Mouse (Mus musculus) inflammation-experienced regulatory T-cells, adult 6 months (primary cell): ENCODE measurements around the gene Nkd2. TPM values are rescaled to one million over a fixed set of nuclear protein-coding genes. Genes with fewer than 3 reads are reported as not detected.
A peak's percentile ranks its signal among the peaks of the same experiment; 100 is the strongest.

Experiments used
- ATAC-seq: one replicate; pipeline ENCODE4 v1.8.0; 2017
- polyA plus RNA-seq, 3 experiments: library from polyadenylated mRNA; unstranded; fragments of 100-300 nt; shearing (Covaris generic); gene quantifications; one replicate each; pipeline ENCODE4 v1.2.1; 2017

The Nkd2 gene
- polyA plus RNA-seq, result under 1 TPM in 2 of 3 experiments, not detected in 1; 0.19 to 0.44 TPM

DNA sequence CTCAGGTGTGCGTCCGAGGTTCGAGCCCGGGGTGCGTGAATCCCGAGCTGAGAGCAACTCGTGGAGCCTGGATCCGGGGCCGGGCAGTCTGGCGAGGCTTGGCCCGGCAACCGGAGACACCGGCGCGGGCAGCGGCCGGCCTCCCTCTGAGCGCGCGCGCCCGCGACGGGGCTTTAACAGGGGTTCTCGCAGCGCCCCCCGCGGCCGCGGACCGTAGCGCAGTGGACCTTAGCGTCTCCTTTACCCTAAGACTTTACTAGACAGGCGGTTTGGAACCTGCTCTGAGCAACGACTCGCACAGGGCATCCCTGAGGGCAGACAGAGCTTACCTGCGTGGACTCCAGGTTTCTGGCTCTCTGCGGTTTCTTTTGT lies at the start of gene Nkd2:
Nkd2 (minus strand) TSS at position 167 of the 372 bp plus-strand sequence.
- ATAC-seq, result peak; percentile 58

DNA sequence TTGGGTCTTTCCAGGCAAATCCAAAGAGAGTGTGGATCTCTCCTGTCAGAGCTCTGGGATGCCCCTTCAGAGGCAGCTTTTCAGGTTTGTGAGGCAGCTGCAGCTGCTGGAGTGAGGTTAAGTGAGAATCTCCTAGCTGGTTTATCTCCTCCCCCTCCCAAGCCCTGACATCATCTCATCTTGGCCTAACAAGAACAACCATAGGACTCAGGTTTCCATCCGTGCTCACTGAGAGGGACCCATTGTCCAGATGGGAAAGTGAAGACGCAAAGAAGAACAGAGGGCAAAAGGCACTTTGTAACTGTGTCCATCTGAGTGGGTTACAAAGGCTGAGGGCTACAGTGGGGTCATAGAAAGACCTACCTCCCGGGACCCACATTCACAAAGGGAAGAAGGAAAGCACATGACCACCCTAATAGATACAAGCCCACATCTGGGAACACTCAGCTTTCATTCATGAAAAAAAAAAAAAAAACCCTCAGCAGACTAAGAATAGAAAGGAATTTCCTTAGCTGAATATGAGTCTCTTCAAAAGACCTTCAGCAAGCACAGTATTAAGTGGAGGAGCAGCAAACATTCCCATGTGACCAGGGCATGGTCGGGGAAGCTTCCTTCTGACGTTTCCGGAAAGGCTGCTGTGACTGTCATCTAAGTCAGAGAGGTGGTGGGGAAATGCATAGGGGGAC lies 45.2 kb upstream of the Nkd2 start:
- ATAC-seq, result no peak

DNA sequence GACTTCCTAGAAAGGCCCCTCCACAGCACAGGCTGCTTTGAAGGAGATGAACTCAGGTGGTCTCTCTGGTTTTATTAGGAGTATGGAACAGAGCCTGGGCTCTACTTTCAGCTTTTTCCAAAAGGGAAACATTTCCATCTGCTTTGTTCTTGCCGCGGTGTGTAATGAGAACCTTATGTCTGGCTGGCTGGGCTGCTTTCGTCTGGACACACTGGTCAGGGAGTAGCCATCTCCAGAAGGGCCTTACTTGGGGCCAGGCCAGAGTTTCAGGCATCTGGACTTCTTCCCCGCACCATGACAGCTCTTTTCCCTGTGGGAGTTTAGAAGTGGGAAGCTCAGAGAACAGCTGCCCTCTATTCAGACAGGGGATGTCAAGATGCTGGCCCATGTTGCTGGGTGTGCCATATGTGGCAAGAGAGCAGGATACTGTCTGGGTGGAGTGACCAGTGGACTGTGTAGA lies 40.0 kb upstream of the Nkd2 start:
- no peak for ATAC-seq

DNA sequence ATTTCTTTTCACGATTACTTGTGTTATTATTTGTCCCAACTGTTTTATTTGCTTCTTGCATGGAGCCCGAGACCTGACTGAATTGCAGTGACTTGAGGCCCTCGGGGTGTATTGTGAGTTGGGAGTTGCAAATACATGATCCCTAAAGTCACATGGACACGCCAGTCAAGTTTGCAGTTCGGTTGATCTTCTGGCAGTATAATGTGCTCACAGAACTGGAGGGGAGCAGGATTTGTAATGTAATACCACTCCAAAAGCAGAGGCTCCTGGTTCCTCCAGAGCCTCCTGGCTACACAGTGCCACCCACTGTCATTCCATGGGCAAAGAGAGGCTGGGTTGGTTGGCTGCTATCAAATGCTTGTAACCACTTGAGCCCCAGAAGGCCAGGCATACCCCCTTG lies 39.2 kb upstream of the Nkd2 start:
- ATAC-seq, result no peak

DNA sequence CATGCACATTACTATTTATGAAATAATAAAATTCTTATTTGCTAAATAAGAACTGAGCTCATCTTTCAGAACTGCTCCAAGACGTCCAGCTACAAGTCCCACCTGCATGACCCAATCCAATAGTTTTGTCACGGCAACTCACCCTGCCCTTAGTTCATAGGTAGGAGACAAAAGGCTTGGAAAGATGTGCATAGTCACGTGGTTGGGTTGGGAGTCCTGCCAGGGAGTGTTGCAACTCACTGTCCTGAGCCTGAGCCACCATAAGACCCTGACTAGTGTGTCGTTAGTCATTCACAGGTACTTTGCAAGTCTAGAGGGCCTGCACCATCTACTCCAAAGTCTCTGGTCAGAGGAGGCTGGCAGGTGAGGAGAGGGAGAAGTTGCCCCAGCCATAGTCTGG lies 38.6 kb upstream of the Nkd2 start:
- ATAC-seq, result no peak

DNA sequence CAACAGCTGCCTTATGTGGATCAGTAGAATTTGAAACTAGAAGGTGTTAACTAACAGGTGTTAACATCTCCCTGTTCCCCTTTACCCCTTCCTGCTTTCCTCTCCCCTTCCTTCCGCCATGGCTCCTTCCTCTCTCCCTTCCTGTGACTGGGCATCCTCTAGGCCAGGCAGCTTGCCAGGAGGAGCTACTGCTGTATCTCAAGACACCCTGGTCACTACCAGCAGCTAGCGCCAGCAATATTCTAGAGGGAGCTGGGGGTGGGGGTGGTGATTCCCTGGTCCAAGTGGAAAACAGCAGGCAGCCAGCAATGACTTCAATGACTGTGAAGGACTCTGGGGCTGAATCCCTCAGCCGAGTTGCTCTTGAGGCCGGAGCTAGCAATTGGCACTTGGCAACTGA lies 38.2 kb upstream of the Nkd2 start:
- ATAC-seq, result no peak

DNA sequence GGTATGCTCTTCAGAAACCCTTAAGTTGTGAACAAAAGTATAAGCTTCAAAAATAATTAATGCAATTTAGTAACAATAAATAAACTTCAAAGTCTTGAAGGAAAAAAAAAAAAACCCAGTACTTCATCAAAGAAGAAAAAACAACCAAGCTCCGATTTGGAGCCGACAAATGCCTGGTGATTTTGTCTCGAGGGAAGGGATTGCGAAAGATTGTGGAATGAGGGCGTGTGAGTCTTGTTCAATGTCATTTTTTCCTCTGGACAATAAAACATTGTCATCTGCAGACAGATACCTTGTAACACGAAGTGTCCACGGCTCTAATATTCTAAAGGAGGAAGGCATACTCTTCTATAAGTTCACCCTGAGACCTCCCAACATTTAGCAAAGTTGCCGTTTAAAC lies 33.9 kb upstream of the Nkd2 start:
- ATAC-seq, result no peak

DNA sequence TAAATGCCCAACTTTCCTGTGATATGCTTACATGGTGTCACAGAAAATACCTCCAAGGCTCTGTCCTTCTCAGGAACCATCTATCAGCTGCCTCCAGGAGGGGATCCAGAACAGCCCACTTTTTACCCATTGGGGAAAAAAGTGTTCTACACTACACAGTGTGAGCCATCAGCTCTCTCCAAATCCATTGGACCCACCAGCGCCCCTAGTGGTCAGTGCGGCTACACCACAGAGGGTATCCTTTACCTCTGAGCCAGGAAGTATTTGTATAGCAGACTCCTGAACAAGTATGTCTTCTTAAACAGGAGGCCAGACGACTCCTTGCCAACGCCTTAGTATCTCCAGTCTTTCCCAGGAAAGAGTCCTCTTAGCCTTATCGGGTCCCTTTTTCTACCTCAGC lies 32.4 kb upstream of the Nkd2 start:
- no peak for ATAC-seq

DNA sequence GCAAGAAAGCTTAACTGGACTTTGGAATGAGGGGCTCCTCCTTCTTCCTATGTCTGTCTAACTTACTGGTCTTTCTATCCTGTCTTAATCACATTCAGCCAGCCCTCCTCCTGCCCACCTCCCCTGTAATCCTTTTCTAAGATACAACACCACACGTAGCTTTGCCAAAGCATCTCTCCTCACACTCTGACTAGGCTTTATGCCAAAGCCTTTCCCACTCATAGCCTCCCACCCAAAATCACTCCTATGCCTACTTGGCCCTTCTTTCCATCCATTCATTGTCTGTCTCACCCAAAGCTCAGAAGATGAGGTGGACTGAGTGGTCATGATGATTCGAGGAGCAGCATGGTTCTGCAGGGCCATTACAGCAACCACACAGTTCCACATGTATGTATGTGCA lies 24.7 kb upstream of the Nkd2 start:
- no peak for ATAC-seq

DNA sequence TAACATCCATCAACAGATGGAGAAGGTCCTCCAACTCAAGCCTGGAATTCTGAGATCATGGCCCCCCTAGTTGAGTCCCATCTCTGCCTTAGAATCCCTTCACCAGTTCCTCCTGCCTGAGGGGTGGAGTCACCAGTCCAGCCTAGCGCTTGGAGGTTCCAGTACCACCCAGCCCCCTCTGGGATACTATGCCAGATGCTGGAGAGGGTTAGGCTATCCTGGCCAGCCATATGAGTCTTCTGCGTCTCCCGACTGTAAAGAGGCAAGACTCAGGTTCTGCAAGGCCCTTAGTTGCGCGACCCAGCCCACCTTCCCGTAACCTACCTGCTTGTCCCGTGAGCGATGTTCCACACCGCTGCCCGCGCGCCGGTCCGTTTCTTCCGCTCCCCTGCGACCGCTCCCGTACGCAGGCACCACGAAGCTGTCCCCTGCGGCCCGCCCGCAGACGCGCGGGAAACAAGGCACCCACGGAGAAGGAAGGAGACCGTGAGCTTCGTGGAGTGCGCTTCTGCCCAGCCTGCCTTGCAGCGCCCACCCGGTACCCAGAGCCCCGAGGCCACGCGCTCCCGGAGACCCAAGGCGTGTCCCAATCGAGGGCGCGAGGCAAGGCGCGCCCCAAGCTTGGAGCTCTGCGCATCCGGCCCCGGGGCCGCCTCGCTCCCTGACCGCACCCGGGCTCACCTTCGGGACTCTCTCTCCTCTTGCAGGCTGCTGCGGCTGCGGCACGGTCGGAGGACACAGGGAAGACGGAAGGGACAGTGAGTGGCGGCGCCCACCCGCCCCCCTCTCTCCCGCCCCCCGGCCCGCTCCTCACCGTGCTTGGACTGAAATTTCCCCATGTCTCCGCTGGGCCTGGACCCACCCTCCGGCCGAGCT lies 604 bp downstream of the Nkd2 start:
- no peak for ATAC-seq

DNA sequence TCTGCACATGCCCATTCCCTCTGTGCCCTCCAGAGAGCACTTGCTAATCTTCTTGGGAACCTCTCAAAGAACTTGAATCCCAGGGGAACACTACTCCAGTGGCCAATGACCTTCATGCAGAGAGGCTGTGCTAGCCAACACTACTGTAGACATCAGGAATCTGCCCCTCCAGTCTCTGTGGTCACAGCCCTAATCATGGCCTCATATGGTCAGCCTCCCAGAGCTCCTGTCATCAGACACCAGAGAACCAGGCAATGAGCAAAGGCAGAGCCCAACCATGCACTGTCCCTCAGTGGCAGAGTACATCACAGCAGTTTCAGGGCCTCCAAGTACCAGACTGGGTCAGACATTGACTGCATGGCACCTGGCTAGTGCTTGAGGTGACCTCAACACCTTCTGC lies 4.7 kb downstream of the Nkd2 start:
- no peak for ATAC-seq

DNA sequence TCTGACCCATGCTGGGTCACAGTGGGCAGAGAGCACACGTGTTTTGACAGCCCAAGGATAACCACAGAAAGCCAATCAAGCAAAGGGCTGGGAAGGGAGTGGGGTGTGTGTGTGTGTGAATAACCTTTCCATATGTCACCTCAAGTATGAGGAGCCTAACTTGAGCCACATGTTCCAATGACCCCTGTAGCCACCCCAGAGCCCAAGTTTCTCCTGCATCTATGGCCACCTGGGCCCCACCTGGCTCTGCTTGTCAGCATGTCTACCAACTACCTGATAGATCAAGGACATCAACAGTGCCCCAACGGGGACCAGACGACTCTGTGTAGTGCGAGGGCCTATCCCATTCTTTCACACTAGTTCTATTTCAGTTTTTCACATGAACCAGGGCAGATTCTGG lies 7.7 kb downstream of the Nkd2 start:
- no peak for ATAC-seq

DNA sequence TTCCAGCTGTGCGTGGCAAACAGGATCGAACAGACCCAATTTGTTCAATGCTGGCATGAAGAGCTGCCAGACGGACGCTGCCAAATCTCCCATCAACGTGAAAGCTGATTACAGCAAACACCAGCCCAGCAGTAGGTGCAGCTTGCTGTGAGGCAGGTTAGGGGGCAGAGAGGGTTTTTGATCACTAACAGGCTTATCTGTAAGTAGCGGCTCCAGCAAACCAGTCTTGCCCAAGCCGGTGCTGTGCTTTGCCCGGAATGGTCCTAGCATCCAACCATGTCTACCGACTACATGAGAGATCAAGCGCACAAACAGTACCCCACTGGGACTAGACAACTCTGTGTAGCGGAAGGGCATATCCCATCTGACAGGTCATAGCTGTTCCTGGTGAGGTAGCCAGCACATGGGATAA lies 8.3 kb downstream of the Nkd2 start:
- no peak for ATAC-seq

DNA sequence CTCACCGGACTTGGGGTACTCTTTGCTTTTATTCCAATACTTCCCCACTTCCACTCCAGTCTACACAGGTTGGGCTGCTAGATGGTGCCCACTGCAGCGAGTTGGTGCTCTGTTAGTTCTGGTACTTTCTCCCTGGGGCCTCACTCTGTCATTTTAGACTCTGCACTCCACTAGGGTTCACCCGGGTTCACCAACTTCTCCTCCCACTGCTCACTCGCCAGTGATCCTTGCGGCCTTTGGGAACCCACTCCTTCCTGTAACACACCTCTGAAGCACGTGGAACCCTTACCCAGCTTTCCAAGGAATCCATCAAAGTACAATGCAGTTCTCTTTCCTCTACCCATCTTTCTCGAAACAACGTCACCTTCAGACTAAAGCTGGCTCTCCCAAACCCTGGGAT lies 9.7 kb downstream of the Nkd2 start:
- no peak for ATAC-seq

DNA sequence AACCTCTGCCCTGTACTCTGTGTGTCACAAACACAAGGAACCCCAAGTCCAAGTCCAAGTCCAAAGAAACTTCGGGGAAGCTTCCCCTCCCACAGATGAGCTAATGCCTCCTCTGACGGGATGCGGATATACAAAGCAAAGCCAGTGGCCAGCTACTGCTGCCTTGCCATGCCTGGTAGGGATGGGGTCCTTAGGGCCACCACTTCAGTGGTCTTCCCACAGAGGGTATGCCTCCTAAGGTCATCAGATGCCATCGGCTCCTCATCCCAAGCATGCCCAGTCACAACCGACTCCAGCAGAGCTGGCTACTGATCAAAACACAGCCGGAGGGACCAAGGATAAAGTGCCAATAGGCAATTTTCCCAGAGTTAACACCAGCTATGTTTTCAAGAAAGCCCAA lies 10.9 kb downstream of the Nkd2 start:
- no peak for ATAC-seq

DNA sequence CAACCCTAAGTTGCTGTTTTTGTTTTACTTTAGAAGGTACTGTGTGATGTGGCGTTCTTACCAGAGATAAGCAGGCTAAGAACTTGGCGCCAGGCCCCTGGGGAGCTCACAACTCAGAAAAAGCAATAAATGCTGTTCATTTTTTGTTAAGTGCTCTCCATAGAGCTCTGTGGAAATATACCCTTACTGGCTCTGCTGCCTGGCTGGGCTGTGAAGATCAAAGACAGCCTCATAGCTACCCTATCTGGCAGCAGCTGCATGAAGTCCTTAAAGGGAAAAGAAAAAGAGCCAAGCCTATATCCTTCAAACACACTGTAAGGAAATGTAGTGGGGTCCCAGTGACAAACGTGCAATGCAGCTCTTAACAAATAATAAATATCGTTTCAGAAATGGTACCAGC lies 11.6 kb downstream of the Nkd2 start:
- ATAC-seq, result no peak

DNA sequence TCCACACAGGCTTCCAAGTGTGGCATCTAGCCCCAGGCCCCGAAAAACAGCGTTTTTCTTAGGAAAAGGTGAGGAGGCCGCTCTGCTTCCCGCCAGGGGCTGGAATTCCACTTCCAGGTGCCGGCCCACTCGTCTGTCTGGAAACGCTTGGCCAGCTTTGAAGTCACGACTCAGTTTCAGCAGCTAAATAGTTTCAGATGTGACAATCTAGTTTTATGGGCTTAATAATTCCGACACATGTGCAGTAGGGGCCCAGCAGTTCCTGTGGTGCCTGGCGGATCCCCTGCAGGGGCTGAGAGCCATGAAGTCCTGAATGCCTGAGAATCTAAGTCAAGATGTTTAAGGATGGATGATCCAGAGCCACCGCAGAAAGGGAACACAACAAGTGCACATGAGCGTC lies 13.6 kb downstream of the Nkd2 start:
- ATAC-seq, result no peak

DNA sequence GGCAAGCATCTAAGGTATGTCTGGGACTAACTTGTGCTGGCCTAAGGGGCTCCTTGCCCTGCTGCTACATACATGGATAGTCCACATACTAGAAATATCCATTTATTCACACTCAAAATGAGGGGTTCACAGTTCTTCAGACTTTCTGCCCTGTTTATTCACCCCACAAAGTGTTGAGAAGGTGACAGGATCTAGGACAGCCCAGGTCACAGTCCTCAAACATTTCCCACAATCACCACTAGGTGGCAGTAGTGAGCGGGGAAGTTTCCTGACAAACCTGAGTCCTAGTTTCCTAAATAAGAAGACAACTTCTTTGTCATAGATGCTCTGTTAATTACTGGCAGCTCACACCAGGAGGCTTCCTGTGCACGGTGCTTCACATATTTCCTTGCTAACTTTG lies 15.9 kb downstream of the Nkd2 start:
- peak; percentile 46 for ATAC-seq

DNA sequence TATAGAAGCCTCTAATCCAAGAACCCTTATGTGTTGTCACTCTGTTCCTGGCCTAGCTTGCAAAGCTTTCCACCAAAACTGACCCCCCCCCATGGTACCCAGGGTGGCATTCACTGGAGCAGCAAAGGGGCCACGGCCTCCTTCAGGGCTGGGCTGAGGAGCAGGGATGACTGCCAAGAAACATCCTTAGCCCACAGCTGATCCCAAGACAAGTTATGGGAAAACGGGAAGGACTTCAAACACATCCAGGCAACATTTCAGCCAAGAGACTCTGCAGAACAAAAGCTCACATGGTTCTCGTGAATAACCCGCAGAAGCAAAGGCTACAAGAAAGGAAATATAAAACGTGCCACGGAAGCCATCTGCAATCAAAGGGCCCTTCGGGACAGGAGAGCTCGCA lies 20.2 kb downstream of the Nkd2 start:
- no peak for ATAC-seq

DNA sequence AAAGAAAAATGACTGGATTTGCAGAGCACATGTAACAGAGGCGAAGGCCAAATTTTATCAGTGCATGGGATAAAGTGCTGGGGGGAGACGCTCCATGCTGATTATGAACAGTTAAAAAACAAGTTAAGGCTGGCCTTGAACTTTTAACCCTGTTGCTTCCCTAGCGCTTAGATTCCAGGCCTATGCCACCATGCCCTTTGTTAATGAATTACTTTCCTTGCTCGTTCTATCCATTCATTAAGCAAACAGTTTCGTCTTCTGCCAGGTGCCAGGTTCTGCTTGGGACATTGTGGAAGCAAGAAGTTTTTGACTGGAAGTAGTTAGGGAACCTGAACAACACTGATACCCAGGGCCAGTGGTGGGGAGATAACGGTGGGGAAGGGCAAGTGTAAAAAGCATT lies 23.7 kb downstream of the Nkd2 start:
- ATAC-seq, result no peak

DNA sequence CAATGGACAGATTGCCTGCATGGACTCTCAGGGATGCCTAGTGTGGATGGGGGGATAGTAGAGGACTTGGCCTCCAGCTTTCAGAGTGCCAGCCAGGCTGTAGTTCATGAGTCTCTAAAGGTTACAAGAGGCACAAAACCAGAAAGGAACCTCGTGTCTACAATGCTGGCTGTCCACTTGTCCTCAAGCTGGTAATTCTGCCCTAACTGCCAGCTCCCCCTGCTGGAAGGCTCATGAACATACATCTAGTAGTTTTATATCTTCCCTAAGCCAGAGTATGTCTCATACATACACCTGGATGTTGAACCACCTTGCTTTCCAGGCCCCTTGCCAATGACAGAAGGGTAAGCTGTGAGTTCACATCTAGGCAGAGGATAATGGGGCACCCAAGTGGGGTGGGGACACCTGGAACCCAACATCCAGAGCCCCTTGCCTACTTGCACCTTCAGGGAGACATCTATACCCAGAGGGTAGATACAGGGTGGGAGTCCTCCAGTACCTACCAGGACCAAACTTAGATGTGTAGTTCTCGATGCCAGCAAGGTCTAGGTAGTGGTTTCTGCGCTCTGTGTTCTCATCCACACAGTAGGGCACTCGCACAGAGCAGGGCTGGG lies 25.1 kb downstream of the Nkd2 start:
- ATAC-seq, result peak; percentile 80

DNA sequence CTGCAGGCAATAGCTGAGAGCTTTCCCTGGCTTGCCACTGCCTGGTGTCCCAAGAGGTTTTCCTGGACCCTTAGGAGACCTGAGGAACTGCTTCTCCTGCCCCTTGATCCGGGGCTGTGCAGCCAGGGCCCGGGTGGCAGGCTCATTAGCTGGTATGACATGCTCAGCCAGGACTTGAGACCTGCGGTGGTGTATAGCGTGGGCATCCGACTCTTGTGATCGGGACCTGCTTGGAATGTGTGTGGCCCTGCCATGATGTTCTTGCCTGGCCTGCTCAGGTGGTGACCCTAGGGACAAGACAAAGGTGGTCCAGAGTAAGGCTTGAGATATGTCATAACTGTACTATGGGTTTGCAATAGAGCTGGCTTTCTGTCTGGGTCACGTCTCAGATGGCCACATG lies 26.2 kb downstream of the Nkd2 start:
- ATAC-seq, result no peak

DNA sequence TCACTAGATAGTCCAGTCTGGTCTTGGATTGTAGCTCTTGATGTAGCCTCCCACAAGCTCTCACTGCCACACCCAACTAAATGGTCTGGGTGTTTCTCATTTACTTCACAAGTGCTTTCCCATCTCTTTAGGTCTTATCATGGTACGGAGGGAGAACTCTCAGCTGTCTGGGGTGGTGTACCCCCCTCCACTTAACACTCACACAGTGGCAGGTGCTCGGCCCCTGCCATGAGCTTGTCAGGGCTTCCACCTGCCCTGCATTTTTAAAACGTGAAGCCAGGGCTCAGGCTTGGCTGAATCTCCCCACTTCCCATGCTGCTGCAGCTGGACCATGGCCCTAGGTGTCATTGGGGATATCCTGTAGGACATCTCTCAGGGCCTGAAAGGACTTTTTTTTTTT lies 28.5 kb downstream of the Nkd2 start:
- ATAC-seq, result no peak

DNA sequence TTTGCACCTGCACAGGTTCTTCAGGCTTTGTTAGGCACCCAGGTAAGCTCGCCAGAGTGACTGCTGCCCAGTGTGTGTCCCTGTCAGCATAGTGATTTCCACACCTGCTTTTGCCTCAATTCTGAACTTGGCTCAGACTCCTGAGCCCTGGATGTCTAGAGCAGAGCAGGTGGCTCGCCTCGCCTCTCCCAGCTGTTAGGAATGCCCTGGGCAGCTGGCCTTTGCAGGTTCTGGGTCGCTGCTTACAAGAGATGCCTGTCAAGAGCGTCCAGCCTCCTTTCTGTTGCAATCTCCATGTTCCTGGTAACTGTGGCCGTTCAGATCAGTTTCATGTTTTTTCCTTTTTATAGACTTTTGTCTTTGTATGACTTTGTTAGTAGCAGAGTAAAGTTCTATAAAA lies 31.1 kb downstream of the Nkd2 start:
- ATAC-seq, result no peak
